17 mouse cellular contexts compared by ENCODE assay signal in genomic region chr1:36114844-36115243, GRCm38 (mm10).
"Had no signal": no experiment of that assay in that cellular context is flagged by ENCODE, and none has a peak within 500 bp of the region (broad histone marks: within the 10 kb centered on the region; RNA-seq: fewer than 3 reads in every experiment).

No protein-coding gene starts in this region.

- H3K4me1 ChIP-seq: neural tube, embryonic 12.5 days; neural tube, embryonic 13.5 days; neural tube, embryonic 15.5 days; stomach, embryonic 15.5 days had no signal

- H3K9me3 ChIP-seq: neural tube, embryonic 12.5 days; neural tube, embryonic 13.5 days; neural tube, embryonic 15.5 days; stomach, embryonic 15.5 days had no signal

- H3K27ac ChIP-seq: neural tube, embryonic 12.5 days; neural tube, embryonic 13.5 days; neural tube, embryonic 15.5 days; stomach, embryonic 15.5 days; stomach, postnatal 0 days had no signal

- H3K27me3 ChIP-seq: neural tube, embryonic 12.5 days; neural tube, embryonic 13.5 days; neural tube, embryonic 15.5 days; stomach, embryonic 15.5 days had no signal

- H3K36me3 ChIP-seq: neural tube, embryonic 12.5 days; neural tube, embryonic 13.5 days; neural tube, embryonic 15.5 days; stomach, embryonic 15.5 days had no signal

- H3K4me2 ChIP-seq: neural tube, embryonic 12.5 days; neural tube, embryonic 13.5 days; neural tube, embryonic 15.5 days; stomach, embryonic 15.5 days had no signal

- DNase-seq: retina, postnatal 1 day; right cerebral cortex, adult 18-20 months; right cerebral cortex, postnatal 14 days; right cerebral cortex, postnatal 25 days; right cerebral cortex, postnatal 4 days; spleen, adult 18-20 months; thymus, adult 18-20 months; thymus, adult 2 months; thymus, postnatal 14 days; thymus, postnatal 25 days; thymus, postnatal 36 days; thymus, postnatal 4 days had no signal

- H3K4me3 ChIP-seq: neural tube, embryonic 12.5 days; neural tube, embryonic 13.5 days; neural tube, embryonic 15.5 days; stomach, embryonic 15.5 days had no signal

- H3K9ac ChIP-seq: neural tube, embryonic 12.5 days; neural tube, embryonic 13.5 days; neural tube, embryonic 15.5 days; stomach, embryonic 15.5 days had no signal
